Mouse (Mus musculus): ENCODE results near the gene Aldh4a1. TPM values are rescaled to one million over a fixed set of nuclear protein-coding genes. Genes with fewer than 3 reads are reported as not detected.
A peak's percentile ranks its signal among the peaks of the same experiment; 100 is the strongest.

The Aldh4a1 gene
- 10 to 100 TPM; 19.0 to 20.1 TPM for total RNA-seq (2021)

DNA sequence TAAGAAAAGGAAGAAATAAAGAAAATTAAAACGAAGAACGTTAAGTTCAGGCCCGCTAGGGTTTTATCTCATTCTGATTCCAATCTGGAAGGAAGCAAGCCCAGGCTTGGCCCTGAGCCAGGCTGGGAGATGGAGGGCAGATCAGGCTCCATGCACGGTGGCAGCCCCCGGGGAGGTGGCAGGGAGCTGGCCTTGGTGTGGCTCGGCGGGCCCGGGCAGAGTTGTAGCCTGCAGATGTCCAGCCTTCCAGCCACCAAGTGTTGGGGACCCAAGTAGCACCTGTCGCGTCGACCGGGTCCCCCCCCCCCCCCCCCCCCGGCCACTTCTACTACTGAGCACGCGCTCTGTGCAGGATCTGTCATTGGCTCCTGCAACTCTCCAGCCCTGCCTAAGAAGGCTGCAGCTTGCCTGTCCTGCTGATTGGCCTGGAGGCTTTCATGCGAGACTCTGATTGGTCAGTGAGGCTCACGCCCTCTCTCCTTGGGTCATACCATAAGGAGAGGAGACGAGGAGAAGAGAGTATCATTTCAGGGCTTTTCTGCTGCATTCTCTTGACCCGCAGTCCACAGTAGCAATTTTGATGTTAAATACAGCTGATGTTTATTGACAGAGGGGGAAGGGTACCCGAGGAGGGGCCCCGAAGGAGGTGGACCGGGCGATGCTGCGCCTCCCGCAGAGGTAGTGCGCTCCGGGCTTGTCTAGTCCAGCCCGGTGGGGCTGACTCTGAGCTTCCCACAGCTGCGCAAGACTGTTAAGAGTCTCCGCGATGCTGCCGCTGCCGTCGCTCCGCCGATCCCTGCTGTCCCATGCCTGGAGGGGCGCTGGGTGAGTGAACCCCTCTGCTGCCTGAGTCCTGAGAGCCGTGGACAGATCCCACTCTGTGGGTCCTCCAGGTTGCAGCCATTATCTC, at the start of gene Aldh4a1:
Gene Aldh4a1, plus strand, starts transcription at position 494 of the 910 bp plus-strand sequence.
- peak; percentile 86 to 90 for DNase-seq

DNA sequence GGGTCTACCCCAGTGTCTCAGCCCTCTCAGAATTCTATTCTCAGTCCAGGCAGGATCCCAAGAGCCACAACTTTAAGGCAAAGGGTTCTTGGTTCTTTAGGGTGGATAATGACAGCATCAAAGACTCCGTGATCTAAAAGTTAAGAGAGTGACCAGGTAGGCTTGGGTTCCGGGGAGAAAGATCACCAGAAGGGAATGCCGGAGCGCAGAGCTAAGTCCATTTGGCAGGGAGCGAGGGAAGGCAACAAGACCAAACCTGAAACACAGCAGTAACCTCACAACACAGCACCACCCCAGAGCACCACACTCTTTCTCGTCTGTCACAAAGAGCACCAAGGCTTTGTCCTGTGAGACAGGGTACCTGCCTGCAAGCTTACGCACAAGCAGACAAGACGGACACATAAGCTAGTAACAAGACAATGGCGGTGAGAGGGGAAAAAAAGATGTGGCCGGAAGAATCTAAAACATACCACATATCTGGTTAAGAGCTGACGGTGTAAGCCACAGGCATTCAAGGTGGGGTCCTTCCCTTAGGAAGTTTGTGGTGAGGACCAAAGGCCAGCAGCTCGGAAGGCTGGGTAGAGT, 49.6 kb upstream of the Aldh4a1 start:
- DNase-seq = no peak

GRCm38 (mm10) chr4:139574156-139574798, 48.4 kb upstream of the Aldh4a1 start:
- DNase-seq = peak; percentile 98

DNA sequence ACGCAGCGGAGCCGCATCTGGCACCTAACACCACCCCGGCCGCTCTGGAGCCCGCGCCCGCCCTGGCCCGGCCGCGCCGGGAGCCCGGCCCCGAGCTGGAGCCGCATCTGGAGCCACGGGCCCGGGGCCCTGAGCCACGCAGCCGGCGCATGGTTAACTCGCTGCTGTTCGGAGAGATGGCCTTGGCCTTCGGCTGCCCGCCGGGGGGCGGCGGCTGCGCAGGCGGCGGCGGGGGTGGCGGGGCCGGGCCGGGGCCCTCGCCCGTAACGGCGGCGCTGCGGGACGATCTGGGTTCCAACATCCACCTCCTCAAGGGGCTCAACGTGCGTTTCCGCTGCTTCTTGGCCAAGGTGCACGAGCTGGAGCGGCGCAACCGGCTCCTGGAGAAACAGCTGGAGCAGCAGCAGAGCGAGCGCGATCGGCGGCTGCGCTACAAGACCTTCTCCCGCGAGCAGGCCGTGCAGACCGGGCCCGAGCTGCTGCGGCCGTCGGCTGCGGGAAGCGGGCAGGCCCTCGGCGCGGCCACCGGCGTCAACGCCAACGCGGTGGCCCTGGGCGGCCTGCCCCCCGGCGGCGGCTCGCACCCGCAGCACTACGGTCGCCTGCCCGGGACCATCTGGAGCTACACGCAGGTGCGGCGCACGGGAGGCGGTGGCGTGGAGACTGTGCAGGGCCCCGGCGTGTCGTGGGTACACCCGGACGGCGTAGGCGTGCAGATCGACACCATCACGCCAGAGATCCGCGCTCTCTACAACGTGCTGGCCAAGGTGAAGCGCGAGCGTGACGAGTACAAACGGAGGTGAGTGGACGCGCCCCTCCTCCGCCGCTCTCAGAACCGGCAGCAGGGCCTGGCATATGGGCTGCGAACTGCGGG, 47.6 kb upstream of the Aldh4a1 start:
- DNase-seq = peak in 1 of 2 experiments; percentile 49

DNA sequence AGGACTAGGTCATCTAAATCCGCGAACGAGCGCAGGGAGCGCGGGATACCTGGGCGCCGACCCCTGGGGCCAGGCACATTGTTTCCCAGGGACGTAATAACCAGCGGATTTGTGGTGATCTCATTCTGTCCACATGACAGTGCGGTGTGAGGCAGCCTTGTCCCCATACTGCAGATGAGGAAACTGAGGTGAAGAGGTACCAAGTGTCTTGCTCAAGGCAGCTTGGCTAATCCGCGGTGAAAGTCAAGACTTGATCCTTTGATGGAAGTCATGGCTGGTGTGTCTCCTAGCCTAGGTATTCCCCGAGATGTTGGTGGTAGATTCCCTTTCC, 47.0 kb upstream of the Aldh4a1 start:
- DNase-seq = no peak

- DNase-seq = no peak
These were observed 46.3 kb upstream of the Aldh4a1 start for GRCm38 (mm10) chr4:139576251-139576880.

GRCm38 (mm10) chr4:139577006-139577405, 45.7 kb upstream of the Aldh4a1 start:
- no peak for DNase-seq

- no peak for DNase-seq
These were observed 44.3 kb upstream of the Aldh4a1 start for GRCm38 (mm10) chr4:139578389-139578788.

DNA sequence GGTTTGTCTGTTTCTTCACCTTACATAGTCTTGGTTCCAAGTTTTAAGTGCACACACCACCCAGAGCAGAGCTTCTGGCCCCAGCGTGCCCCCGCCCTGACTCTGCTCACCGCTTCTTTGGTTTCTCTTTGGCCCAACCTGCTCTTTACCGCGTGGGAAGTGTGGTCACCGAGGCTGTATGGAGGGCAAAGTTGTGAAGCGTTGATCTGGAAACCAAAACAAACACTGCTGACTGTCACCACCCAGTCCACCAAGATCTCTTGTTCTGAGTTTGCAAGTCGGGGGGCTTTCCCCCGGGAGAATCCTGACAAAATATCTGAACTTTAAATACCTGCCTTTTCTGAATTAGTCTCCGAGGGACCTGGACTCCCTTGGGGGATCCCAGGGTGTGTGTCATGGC, 43.7 kb upstream of the Aldh4a1 start:
- DNase-seq = no peak

- no peak for DNase-seq
These were observed 43.2 kb upstream of the Aldh4a1 start for GRCm38 (mm10) chr4:139579466-139579865.

DNA sequence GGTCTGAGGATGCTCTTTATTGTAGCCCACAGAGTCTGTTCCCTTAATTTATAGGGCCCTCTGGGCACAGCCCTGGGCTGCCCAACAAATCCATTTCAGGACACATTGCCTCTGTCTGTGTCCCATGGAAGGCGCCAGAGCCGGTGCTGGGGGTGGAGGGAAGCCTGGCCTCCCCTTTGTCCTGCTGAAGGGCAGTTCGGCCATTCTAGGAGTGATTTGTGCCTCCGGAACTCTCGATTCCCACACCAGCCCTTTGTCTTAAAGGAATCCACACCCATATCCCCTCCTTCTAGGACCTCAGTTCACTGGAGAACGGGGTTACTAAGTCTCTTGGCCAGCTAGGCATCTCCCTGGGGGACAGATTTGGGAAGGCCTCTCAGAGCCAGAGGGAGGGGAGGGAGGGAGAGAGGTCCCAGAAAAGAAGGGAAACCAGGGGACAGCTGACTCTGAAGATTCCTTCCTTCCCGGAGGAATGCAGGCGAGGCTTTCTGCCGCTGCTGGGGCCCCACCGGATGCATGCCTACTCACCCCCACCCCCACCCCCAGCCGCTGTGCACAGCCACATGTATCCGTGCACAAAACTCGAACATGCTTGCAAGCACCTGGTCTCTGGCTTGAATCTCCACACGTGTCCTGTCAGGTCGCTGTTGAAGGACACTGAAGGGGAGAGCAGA, 41.9 kb upstream of the Aldh4a1 start:
- no peak for DNase-seq

DNA sequence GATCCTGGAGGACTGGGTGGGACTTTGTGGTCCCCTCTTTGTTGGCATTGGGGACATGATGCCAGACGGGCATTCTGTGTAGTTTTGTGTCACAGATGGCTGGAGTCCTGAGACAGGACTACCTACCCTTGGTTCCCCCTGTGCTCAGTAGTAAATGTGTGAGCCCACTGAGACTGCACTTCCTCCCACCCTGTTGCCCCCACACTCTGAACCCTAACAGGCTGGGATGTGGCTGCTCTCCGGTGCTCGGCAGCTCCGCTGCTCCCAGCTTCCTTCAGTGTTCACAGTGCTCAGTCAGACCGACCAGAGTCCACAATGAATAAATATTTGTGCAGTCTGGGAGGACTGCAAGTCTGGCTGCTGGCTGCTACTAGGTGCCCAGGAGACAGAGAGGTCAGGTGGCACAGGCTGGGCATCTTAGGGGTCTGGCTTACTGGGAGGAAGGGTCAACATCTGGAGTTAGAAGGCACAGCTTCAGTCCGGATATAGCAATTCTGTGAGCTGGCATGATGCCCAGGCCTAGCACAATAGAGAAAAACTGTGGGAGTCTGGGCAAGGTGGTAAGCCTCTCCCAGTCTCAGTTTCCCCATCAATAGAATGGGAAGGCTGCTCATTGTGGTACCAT, 41.1 kb upstream of the Aldh4a1 start:
- DNase-seq = no peak

DNA sequence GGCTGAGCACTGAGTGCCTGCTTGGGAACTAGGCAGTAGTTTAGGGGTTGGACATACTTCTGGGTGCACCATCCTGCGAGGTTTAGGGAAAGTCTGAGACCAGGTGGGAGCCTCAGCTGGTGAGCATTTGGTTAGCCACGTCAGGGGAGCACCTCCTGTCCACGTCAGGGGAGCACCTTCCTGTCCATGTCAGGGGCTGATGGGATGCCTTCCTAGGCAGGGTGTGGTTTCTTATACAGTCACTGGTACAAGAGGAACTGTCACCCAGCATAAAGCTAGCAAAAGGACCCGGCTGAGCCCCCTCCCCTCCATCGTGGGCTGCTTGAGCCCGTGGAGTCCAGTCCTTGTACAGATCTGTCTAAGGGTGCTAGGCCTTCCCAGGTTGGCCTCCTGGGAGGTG, 40.3 kb upstream of the Aldh4a1 start:
- no peak for DNase-seq

DNA sequence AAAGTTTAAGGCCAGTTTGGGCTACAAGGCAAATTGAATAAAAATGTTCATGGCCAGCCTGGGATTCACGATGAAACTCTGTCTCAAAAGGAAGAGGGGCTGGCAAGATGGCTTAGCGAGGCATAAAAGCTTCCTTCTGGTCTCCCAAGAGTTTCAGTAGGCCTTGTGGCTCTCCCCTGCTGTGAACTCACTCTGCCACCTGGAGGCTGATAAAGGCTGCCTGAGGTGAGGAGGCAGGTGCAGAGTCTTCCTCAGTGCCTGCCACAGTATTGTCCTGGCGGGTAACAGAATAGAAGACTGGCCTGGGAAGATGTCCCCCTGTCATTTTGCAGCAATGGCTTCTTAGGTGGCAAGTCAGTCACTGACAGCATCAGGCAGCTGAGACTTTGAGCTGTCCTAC, 39.8 kb upstream of the Aldh4a1 start:
- no peak for DNase-seq

DNA sequence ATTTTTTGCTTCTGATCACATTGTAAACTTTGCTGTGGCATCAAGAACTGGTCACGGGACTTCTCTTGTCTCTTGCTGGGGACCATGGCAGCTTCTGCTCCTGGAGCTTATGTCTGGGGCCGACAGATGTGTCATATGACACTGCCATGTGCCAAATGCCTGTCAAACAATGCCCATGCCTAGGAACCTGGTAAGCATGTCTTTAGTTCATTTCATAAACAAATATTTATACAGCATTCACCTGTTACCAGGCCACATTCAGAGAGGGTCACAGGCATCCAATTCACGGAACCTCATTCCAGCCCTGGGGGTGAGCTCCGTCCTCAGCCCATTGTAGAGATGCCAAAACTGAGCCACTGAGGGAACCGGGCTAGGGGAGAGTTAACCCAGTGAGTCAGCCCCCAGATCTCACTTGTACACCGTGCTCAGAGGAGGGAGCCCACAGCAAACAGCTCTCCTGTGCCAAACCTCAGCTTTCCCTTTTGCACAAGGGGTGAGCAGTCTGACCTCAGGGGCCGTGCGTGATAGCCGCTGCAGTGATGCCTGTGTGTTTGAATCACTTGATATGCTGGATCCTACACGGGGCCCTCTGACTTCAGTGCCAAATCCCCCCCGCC, 38.9 kb upstream of the Aldh4a1 start:
- DNase-seq = no peak

DNA sequence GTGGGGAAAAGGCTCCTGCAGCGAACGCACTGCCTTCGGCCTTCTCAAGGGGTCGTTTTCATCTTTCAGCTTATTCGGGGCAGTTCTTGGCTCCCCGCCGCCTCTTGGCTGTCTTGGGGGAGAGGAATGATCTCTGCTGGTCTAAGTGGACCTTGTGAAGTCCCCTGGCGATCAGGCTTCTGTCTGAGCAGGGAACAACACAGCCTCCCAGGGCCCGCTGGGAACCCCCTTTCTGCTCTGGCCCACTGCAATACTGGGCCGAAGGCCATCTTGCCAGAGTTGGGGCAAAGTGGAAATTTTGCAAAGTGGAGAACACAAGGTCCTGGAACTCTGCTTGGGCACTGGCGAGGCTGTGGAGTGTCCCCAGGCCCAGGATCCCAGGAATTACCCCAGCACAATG, 38.0 kb upstream of the Aldh4a1 start:
- no peak for DNase-seq

- DNase-seq = no peak
These were observed 37.0 kb upstream of the Aldh4a1 start for GRCm38 (mm10) chr4:139585713-139586112.

DNA sequence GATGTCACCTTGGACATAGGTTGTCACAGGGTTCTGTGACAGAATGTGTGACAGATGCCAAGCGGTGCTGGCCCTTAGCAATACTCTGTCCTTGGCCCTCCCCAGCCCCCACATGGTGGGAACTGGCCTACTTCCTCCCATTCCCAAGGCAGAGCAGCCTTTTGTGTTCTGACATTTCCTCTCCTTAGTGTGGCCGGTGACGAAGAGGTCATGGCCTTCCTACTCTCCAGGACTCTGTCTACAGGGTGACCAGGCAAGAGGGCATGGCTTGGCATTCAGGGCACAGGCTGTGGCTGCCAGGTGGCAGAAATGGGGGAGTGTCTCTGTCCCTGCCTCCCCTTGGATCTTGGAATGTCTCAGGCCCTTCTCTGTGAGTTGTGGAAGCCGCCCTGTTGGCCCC, 35.3 kb upstream of the Aldh4a1 start:
- no peak for DNase-seq

- no peak for DNase-seq
These were observed 34.9 kb upstream of the Aldh4a1 start for GRCm38 (mm10) chr4:139587773-139588172.

DNA sequence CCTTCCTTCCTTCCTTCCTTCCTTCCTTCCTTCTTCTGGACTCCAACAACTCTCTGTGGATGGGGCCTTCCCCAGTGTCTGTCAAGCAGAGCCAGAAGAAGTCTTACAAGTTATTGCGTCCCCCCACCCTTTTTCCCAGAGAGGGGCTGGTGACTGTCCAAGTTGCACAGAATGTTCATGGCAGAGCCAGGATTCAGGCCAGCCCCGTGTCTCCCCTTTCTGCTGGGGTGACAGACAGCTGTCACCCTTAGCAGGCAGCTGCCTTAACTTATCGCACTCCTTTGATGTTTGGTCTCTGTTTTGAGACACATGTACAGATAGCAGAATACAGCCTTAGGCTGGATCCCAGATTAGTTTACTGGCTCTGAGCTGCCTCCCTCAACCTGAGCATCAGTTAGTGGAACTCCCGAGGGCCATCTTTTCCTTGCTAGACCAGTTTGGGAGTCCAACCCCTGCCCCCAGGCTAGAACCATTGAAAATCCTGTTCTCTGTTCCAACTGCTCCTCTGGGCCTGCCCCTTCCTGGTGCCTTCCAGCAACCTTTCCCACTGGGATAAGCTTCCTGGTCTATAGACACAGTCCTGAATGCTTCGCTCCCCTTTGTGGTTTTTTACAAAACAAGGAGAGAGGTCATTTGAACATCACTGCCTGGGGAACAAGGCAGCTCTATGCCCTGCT, 33.2 kb upstream of the Aldh4a1 start:
- DNase-seq = no peak
